Mouse (Mus musculus) embryonic facial prominence, embryonic 14.5 days (tissue): ENCODE results near the gene Kpna6. TPM values are rescaled to one million over a fixed set of nuclear protein-coding genes. Genes with fewer than 3 reads are reported as not detected.

Experiments used
- ATAC-seq: fragments of 200-750 bp; cut with Nextera tagmentation; 2 replicates; pipeline ENCODE4 v1.8.0; 2017; ENCODE audit warnings: low read depth, moderate number of reproducible peaks, moderate TSS enrichment
- DNase-seq: peaks from one replicate; pipeline ENCODE4 v3.0.0-alpha.2; 2015; ENCODE audit warnings: low spot score
- H3K27ac ChIP-seq: fragments of 300-500 bp; sonication (generic); replicated peaks from 2 replicates; pipeline ENCODE4 v1.5.1; 2014; ENCODE audit warnings: low read depth, mild to moderate bottlenecking, low read length, moderate library complexity
- H3K27me3 ChIP-seq: fragments of 300-500 bp; sonication (generic); replicated peaks from 2 replicates; pipeline ENCODE4 v1.6.1; 2014; ENCODE audit warnings: low read length; ENCODE audit not compliant: control insufficient read depth, insufficient read depth
- H3K36me3 ChIP-seq: fragments of 300-500 bp; sonication (generic); 2 replicates; pipeline ENCODE4 v1.6.1; 2014; ENCODE audit warnings: low read length, mixed read lengths; ENCODE audit not compliant: control insufficient read depth, insufficient read depth
- H3K4me1 ChIP-seq: fragments of 300-500 bp; sonication (generic); 2 replicates; pipeline ENCODE4 v1.6.1; 2014; ENCODE audit warnings: antibody characterized with exemption, low read length; ENCODE audit not compliant: control insufficient read depth, insufficient read depth
- H3K4me2 ChIP-seq: fragments of 300-500 bp; sonication (generic); 2 replicates; pipeline ENCODE4 v1.6.1; 2014; ENCODE audit warnings: low read depth, mild to moderate bottlenecking, low read length, moderate library complexity, mixed read lengths
- H3K4me3 ChIP-seq: fragments of 300-500 bp; sonication (generic); 2 replicates; pipeline ENCODE4 v1.5.1; 2014; ENCODE audit warnings: low read depth, mild to moderate bottlenecking, low read length
- H3K9ac ChIP-seq: fragments of 300-500 bp; sonication (generic); 2 replicates; pipeline ENCODE4 v1.6.1; 2014; ENCODE audit warnings: low read depth, mild to moderate bottlenecking, low read length, moderate library complexity, mixed read lengths
- H3K9me3 ChIP-seq: fragments of 300-500 bp; sonication (generic); 2 replicates; pipeline ENCODE4 v1.6.1; 2016; ENCODE audit warnings: low read length; ENCODE audit not compliant: control insufficient read depth
- WGBS: fragments of 180-500 bp; shearing (Covaris S2); extraction: QIAGEN DNeasy Blood & Tissue Kit; methylation state at CpG from one replicate; pipeline ENCODE4 v1.1.7; 2014; 5-methylcytosine and 5-hydroxymethylcytosine counted together
- polyA plus RNA-seq: library from polyadenylated mRNA; unstranded; fragments of >200 nt; fragmentation: Nextera tagmentation; extraction: Ambion mirVana; gene quantifications from 2 replicates; pipeline ENCODE4 v1.2.1, GENCODE M21; 2014

The Kpna6 gene
- polyA plus RNA-seq, 1 experiment from 2014 or later, result 14.8 TPM

DNA sequence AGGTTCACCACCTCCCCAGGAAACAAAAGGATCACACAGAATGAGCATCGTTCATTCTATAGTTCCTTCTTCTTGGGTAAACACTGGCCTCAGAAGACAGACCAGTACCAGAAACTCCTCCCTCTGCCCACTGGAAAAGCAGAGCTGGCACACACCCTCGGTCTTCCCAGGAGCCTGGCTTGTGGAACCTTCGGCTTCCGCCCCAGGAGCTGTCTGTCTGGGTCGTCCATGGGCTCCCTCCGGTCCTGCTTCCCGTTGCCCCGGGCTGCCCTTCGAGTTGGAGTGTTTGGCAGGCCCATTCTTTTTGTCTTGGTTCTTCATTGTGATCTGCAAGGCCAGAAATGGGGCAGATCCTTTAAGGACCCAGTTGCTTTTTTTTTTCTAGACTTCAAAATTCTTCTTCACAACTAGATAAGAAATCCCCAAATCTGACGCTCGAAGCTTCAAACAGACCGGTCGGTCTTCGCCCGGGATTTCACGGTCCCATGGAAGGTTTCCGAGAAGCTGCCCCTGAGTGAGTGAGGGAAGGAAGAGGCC, 32.4 kb downstream of the Kpna6 start:
- Histone ChIP-seq H3K36me3 (peaks cover 53% of the 10 kb centered on the region), H3K9me3 (no peaks in the 10 kb centered on the region), H3K4me1 (peaks cover 21% of the 10 kb centered on the region), H3K4me2 (peak overlapping the region; percentile 89), H3K27me3 (no peaks in the 10 kb centered on the region), H3K4me3 (peak overlapping the region; percentile 70), H3K9ac (peak overlapping the region; percentile 90), H3K27ac (peak overlapping the region; percentile 94)
- WGBS, result 3% methylated on average over 17 of the region's 17 CpGs
- peak; percentile 23 for DNase-seq
- ATAC-seq, result no peak

DNA sequence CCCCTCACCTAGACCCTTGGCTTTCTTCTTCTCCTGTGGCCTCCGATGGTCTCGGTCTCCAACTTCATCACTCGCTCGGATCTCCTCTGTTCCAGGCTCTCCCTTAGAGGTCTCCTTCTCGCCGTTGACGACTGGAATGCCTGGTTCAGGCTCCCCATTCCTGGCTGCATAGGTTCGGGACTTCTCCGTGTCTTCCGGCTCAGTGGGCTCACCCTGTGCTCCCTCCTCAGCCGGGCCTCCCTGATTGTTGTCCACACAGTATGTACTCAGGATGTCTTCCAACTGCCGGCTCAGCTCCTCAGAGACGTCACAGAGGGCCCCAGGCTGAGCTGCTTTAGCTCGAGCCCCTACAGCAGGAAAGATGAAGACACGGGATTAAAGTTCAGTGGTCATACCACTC, 33.3 kb downstream of the Kpna6 start:
- no peaks in the 10 kb centered on the region for H3K27me3 ChIP-seq
- H3K27ac ChIP-seq, result no peak overlapping the region
- DNase-seq (no peak), ATAC-seq (no peak)
- WGBS, result 81% methylated on average over 15 of the region's 15 CpGs
- peaks cover 53% of the 10 kb centered on the region for H3K36me3 ChIP-seq
- H3K4me1 ChIP-seq, result peaks cover 21% of the 10 kb centered on the region
- H3K4me2 ChIP-seq, result peak overlapping the region; percentile 89
- H3K9ac ChIP-seq, result peak overlapping the region; percentile 90; the same call in 1 of the 2 replicates
- H3K9me3 ChIP-seq, result no peaks in the 10 kb centered on the region
- H3K4me3 ChIP-seq, result peak overlapping the region; percentile 70

DNA sequence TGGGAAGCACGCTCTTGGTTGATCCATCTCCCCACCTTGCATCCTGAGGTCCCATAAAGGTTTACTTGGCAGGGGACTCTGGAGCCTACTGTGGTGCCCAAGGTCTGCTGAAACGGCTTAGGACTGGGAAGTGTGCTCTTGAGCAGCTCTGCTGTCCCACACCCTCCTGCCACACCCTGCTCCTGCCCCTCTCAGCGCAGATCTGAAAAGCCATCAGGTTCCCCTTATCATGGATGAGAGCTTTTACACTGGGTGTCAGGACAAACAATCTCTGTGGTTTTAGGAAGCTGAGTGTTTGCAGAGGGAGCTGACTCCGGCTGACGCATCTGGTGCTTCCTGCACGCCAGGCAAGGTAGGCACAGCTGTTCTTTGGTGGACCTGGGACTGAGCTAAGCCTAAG, 38.7 kb downstream of the Kpna6 start:
- Histone ChIP-seq H3K9me3 (no peaks in the 10 kb centered on the region), H3K27me3 (no peaks in the 10 kb centered on the region), H3K9ac (no peak overlapping the region), H3K4me2 (no peak overlapping the region), H3K27ac (no peak overlapping the region), H3K4me1 (peaks cover 4% of the 10 kb centered on the region; the same call in 1 of the 2 replicates), H3K36me3 (peaks cover 99% of the 10 kb centered on the region), H3K4me3 (no peak overlapping the region)
- 94% methylated on average over 6 of the region's 6 CpGs for WGBS
- DNase-seq (no peak), ATAC-seq (no peak)

DNA sequence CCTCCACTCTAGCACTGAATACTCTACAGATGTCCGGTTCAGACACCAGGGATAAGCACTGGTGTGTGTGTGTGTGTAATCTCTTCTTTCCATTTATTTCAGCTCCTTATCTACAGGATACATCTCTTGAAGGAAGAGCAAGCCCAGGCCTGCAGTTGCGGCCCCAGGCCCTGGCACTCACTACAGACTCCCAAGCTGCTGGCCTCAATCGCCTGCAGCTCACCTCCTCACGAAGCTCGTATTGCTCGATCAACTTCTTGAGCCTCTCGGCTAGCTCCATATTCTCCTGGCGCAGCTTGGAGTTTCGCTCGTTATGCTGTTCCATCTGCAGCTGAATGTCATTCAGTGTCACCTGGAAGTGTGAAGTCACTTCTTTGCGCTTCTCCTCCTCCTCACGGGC, 40.7 kb downstream of the Kpna6 start:
- no peaks in the 10 kb centered on the region for H3K27me3 ChIP-seq
- peaks cover 100% of the 10 kb centered on the region for H3K36me3 ChIP-seq
- H3K9ac ChIP-seq, result no peak overlapping the region
- no peak for ATAC-seq
- WGBS, result 89% methylated on average over 12 of the region's 12 CpGs
- H3K9me3 ChIP-seq, result no peaks in the 10 kb centered on the region
- H3K27ac ChIP-seq, result no peak overlapping the region
- H3K4me2 ChIP-seq, result no peak overlapping the region
- DNase-seq, result no peak
- H3K4me1 ChIP-seq, result no peaks in the 10 kb centered on the region
- H3K4me3 ChIP-seq, result no peak overlapping the region

DNA sequence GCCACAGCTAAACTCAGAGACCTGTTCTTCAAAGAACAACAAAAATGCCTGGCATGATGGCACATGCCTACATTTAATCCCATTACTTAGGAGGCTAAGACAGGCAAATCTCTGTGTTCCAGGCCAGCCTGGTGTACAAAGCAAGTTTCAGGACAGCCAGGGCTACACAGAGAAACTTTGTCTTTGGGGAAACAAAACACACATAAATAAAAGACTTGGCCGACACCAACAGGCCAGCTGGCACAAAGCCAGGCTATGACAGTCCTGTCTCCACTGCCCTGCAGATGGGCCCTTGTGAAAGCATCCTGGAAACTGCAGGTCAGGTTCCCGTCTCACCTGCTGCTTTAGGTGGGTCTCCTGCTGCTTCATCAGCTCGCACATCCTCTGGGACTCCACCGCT, 41.6 kb downstream of the Kpna6 start:
- Histone ChIP-seq H3K9ac (no peak overlapping the region), H3K36me3 (peaks cover 100% of the 10 kb centered on the region), H3K4me3 (no peak overlapping the region), H3K4me1 (no peaks in the 10 kb centered on the region), H3K27ac (no peak overlapping the region), H3K27me3 (no peaks in the 10 kb centered on the region), H3K4me2 (no peak overlapping the region), H3K9me3 (no peaks in the 10 kb centered on the region)
- ATAC-seq (no peak), DNase-seq (no peak)
- 79% methylated on average over 3 of the region's 4 CpGs for WGBS

DNA sequence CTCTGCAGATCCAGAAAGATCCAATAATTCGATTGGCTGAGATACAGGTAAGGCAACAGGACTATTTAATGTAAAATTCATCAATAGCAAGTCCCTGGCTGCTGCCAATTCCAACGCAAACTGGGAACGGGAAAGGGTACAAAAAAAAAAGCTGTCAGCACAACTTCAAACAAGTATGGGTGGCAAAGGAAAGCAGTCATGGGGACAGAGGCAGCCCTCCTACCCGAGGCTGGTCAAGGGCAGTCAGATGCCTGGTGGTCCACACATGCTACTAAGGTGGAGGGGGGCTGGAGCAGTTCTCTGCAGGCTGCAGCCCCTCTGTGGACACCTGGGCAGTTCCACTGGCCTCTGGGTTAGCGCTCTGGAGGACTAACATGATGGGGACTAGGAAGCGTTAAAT, 46.5 kb downstream of the Kpna6 start:
- H3K27me3 ChIP-seq, result no peaks in the 10 kb centered on the region
- no peak overlapping the region for H3K9ac ChIP-seq
- H3K36me3 ChIP-seq, result peaks cover 58% of the 10 kb centered on the region
- H3K4me3 ChIP-seq, result no peak overlapping the region
- 71% methylated on average over 6 of the region's 6 CpGs for WGBS
- peaks cover 18% of the 10 kb centered on the region for H3K4me1 ChIP-seq
- H3K4me2 ChIP-seq, result no peak overlapping the region
- no peak for DNase-seq
- H3K9me3 ChIP-seq, result no peaks in the 10 kb centered on the region
- ATAC-seq, result no peak
- H3K27ac ChIP-seq, result no peak overlapping the region

DNA sequence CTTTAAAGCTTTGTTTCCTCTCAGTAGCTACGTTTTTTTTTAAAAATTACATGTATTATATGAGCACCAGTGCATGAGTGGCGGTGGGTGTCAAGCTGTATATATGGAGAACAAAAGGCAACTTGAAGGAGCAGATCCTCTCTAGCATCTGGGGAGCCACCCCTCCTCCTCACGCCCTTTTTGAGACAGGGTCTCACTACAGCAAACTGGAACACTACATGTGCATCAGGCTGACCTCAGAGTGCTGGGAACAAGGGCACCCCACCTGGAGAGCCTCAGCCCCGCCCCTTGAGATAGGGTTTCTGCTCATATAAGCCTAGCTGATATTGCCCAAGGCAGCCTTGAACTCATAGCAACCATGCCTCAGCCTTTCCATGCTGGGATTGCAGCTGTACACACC, 47.1 kb downstream of the Kpna6 start:
- Histone ChIP-seq H3K27me3 (no peaks in the 10 kb centered on the region), H3K9ac (no peak overlapping the region), H3K4me3 (no peak overlapping the region), H3K4me2 (peak overlapping the region; percentile 89), H3K4me1 (peaks cover 18% of the 10 kb centered on the region), H3K27ac (peak overlapping the region; percentile 93; the same call in 1 of the 2 replicates), H3K36me3 (peaks cover 53% of the 10 kb centered on the region), H3K9me3 (no peaks in the 10 kb centered on the region)
- DNase-seq (no peak), ATAC-seq (no peak)
- WGBS, result 40% methylated on average over 4 of the region's 4 CpGs

DNA sequence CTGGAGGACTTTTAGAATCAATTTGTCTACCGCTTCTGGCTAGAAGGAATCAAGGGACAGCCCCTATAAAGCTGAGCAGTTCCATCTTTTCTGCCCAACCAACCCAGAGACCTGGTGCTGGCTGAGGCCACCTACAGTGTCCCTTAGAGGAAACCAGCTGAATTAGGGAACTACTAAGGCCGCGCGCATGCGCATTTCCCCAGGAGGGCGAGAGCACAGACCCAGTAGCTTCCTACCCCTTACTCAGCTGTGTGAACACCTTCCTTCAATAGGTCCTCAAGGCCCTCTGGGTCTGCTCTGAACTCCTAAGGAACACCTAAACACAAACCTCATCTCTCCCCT, 47.6 kb downstream of the Kpna6 start:
- peak overlapping the region; percentile 72 for H3K9ac ChIP-seq
- ATAC-seq (peak; percentile 6; the same call in 1 of the 2 replicates), DNase-seq (peak; percentile 74)
- no peaks in the 10 kb centered on the region for H3K27me3 ChIP-seq
- 3% methylated on average over 6 of the region's 6 CpGs for WGBS
- no peaks in the 10 kb centered on the region for H3K9me3 ChIP-seq
- peaks cover 48% of the 10 kb centered on the region for H3K36me3 ChIP-seq
- peak overlapping the region; percentile 89 for H3K4me2 ChIP-seq
- peak overlapping the region; percentile 93 for H3K27ac ChIP-seq
- H3K4me1 ChIP-seq, result peaks cover 18% of the 10 kb centered on the region
- H3K4me3 ChIP-seq, result peak overlapping the region; percentile 59

DNA sequence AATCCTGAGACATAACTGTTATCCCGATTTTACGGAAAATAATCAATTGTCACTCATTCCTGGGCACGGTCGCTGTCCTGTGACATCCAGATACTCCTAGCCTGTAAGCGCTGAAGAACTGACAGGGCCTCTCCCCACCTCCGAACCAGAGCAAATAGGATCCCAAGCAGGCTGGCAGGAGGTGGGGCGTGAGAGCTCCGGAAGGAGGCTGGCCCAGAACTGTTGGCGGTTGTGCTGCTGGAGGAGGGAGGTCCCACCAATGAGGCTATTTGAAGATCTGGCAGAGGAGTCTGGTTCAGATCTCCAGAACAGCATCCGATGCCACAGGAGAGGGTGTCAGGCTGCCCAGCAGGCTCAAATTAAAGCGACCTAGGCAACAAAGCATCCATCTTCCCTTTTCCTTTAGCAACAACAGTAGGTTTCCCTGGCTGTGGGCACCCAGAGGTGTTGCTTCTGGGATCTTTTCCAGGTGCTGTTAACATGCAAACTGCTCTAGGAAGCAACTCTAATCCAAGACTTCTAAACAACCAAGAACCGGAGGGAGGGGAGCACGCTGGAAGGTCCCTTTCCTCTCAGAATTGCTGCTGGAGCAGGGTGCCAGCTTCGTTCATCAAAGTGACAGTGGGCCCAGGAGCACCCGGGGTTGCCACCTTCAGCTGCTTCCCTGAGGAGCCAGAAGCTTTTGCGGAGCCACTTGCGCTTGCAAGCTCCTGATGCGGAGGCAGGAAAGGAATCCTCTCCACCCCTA, 48.1 kb downstream of the Kpna6 start:
- ATAC-seq, result peak; percentile 94
- H3K9me3 ChIP-seq, result no peaks in the 10 kb centered on the region
- 2% methylated on average over 18 of the region's 18 CpGs for WGBS
- DNase-seq, result peak; percentile 96
- peak overlapping the region; percentile 89 for H3K4me2 ChIP-seq
- peaks cover 42% of the 10 kb centered on the region for H3K36me3 ChIP-seq
- peak overlapping the region; percentile 59 for H3K4me3 ChIP-seq
- peak overlapping the region; percentile 72 for H3K9ac ChIP-seq
- H3K27ac ChIP-seq, result peak overlapping the region; percentile 93
- peaks cover 18% of the 10 kb centered on the region for H3K4me1 ChIP-seq
- no peaks in the 10 kb centered on the region for H3K27me3 ChIP-seq
